Mouse (Mus musculus): ENCODE data around the gene Tstd2.

Gene Tstd2

GRCm38 (mm10) chr4:46082555-46082954, 55.9 kb downstream of the Tstd2 start:
- H3K36me3 ChIP-seq (ENCODE audit: control insufficient read depth, insufficient read depth, low read length, poor library complexity, severe bottlenecking) = no peaks in the 10 kb centered on the region
- no peaks in the 10 kb centered on the region for H3K27me3 ChIP-seq (ENCODE audit: control insufficient read depth, insufficient read depth, low read length, poor library complexity, severe bottlenecking)
- no peak for DNase-seq (ENCODE audit: low read depth, low spot score)

GRCm38 (mm10) chr4:46080261-46080660, 58.2 kb downstream of the Tstd2 start:
- Histone ChIP-seq H3K36me3 (ENCODE audit: control insufficient read depth, insufficient read depth, low read length, poor library complexity, severe bottlenecking) (no peaks in the 10 kb centered on the region), H3K27me3 (ENCODE audit: control insufficient read depth, insufficient read depth, low read length, poor library complexity, severe bottlenecking) (no peaks in the 10 kb centered on the region)
- no peak for DNase-seq (ENCODE audit: low read depth, low spot score)

GRCm38 (mm10) chr4:46076892-46077291, 61.6 kb downstream of the Tstd2 start:
- H3K27me3 ChIP-seq (ENCODE audit: control insufficient read depth, insufficient read depth, low read length, poor library complexity, severe bottlenecking) = no peaks in the 10 kb centered on the region
- H3K36me3 ChIP-seq (ENCODE audit: control insufficient read depth, insufficient read depth, low read length, poor library complexity, severe bottlenecking) = no peaks in the 10 kb centered on the region
- no peak for DNase-seq (ENCODE audit: low read depth, low spot score)

GRCm38 (mm10) chr4:46075664-46076063, 62.8 kb downstream of the Tstd2 start:
- DNase-seq (ENCODE audit: low read depth, low spot score) = no peak
- no peaks in the 10 kb centered on the region for H3K36me3 ChIP-seq (ENCODE audit: control insufficient read depth, insufficient read depth, low read length, poor library complexity, severe bottlenecking)

GRCm38 (mm10) chr4:46073736-46074135, 64.8 kb downstream of the Tstd2 start:
- DNase-seq (ENCODE audit: low read depth, low spot score) = no peak
- no peaks in the 10 kb centered on the region for H3K27me3 ChIP-seq (ENCODE audit: control insufficient read depth, insufficient read depth, low read length, poor library complexity, severe bottlenecking)
- H3K36me3 ChIP-seq (ENCODE audit: control insufficient read depth, insufficient read depth, low read length, poor library complexity, severe bottlenecking) = no peaks in the 10 kb centered on the region

More at GRCm38 (mm10) chr4:46075664-46076063, 62.8 kb downstream of the Tstd2 start:
- no peaks in the 10 kb centered on the region for H3K27me3 ChIP-seq (ENCODE audit: control insufficient read depth, insufficient read depth, low read length, poor library complexity, severe bottlenecking)

GRCm38 (mm10) chr4:46072631-46073030, 65.9 kb downstream of the Tstd2 start:
- no peaks in the 10 kb centered on the region for H3K36me3 ChIP-seq (ENCODE audit: control insufficient read depth, insufficient read depth, low read length, poor library complexity, severe bottlenecking)
- no peak for DNase-seq (ENCODE audit: low read depth, low spot score)

GRCm38 (mm10) chr4:46069851-46070482, 68.5 kb downstream of the Tstd2 start:
- H3K36me3 ChIP-seq (ENCODE audit: control insufficient read depth, insufficient read depth, low read length, poor library complexity, severe bottlenecking) = no peaks in the 10 kb centered on the region
- H3K27me3 ChIP-seq (ENCODE audit: control insufficient read depth, insufficient read depth, low read length, poor library complexity, severe bottlenecking) = no peaks in the 10 kb centered on the region
- no peak for DNase-seq (ENCODE audit: low read depth, low spot score)

More at GRCm38 (mm10) chr4:46072631-46073030, 65.9 kb downstream of the Tstd2 start:
- H3K27me3 ChIP-seq (ENCODE audit: control insufficient read depth, insufficient read depth, low read length, poor library complexity, severe bottlenecking) = no peaks in the 10 kb centered on the region

GRCm38 (mm10) chr4:46068573-46068972, 69.9 kb downstream of the Tstd2 start:
- Histone ChIP-seq H3K27me3 (ENCODE audit: control insufficient read depth, insufficient read depth, low read length, poor library complexity, severe bottlenecking) (no peaks in the 10 kb centered on the region), H3K36me3 (ENCODE audit: control insufficient read depth, insufficient read depth, low read length, poor library complexity, severe bottlenecking) (no peaks in the 10 kb centered on the region)
- no peak for DNase-seq (ENCODE audit: low read depth, low spot score)

- no peak for DNase-seq (ENCODE audit: low read depth, low spot score)
- Histone ChIP-seq H3K27me3 (ENCODE audit: control insufficient read depth, insufficient read depth, low read length, poor library complexity, severe bottlenecking) (no peaks in the 10 kb centered on the region), H3K36me3 (ENCODE audit: control insufficient read depth, insufficient read depth, low read length, poor library complexity, severe bottlenecking) (no peaks in the 10 kb centered on the region)
Observed at GRCm38 (mm10) chr4:46068060-46068459, 70.4 kb downstream of the Tstd2 start.

GRCm38 (mm10) chr4:46065695-46066340, 72.7 kb downstream of the Tstd2 start:
- no peak for DNase-seq (ENCODE audit: low read depth, low spot score)
- no peaks in the 10 kb centered on the region for H3K27me3 ChIP-seq (ENCODE audit: control insufficient read depth, insufficient read depth, low read length, poor library complexity, severe bottlenecking)
- no peaks in the 10 kb centered on the region for H3K36me3 ChIP-seq (ENCODE audit: control insufficient read depth, insufficient read depth, low read length, poor library complexity, severe bottlenecking)

- Histone ChIP-seq H3K36me3 (ENCODE audit: control insufficient read depth, insufficient read depth, low read length, poor library complexity, severe bottlenecking) (no peaks in the 10 kb centered on the region), H3K27me3 (ENCODE audit: control insufficient read depth, insufficient read depth, low read length, poor library complexity, severe bottlenecking) (no peaks in the 10 kb centered on the region)
- no peak for DNase-seq (ENCODE audit: low read depth, low spot score)
Observed at GRCm38 (mm10) chr4:46064961-46065360, 73.5 kb downstream of the Tstd2 start.
